Mouse (Mus musculus): Measurements from ENCODE around the gene U2af1l4. TPM values are rescaled to one million over a fixed set of nuclear protein-coding genes. Genes with fewer than 3 reads are reported as not detected.

The U2af1l4 gene
- total RNA-seq, 4 experiments from 2014 or later, result 70.4 to 83.6 (median 73.1) TPM

DNA sequence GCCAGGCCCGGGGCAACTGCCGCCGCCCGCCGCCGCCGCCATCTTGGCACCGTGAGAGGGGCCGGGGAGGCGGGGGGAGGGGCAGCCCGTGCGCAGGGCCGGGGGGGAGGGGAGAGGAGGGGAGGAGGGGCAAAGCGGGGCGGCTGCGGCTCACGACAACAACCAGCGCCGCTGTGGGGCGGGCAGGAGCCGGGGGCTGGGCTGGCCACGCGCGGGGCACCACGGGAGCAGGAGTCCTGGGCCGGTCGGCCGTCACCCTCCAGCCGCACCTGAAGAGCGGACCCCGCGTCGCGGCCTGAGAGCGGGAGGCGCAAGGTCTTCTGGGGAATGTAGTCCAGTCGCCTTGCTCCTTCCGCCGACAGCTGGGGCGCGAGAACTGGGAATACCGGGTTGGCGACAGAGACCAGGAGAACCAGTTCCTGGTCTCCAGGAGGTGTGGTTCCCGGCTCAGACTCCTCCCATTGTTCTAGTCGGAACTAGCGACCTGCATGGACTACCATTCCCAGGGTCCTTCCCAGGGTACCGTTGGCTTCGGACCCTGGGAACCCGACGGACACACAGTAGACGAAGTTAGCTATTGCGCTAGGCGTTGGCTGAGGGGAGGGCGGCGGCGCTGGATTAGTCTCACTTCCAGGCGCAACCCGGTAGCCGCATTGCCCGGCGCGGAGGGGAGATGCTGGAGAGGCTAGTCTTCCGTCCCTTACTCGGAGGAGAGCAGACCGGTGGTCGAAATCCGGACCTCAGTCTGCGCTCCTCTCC is 25.8 kb downstream of the U2af1l4 start, which contains the start of gene Kmt2b:
Gene Kmt2b, minus strand, starts transcription at position 51 of the 759 bp plus-strand sequence.
- peak; percentile 98 for DNase-seq

DNA sequence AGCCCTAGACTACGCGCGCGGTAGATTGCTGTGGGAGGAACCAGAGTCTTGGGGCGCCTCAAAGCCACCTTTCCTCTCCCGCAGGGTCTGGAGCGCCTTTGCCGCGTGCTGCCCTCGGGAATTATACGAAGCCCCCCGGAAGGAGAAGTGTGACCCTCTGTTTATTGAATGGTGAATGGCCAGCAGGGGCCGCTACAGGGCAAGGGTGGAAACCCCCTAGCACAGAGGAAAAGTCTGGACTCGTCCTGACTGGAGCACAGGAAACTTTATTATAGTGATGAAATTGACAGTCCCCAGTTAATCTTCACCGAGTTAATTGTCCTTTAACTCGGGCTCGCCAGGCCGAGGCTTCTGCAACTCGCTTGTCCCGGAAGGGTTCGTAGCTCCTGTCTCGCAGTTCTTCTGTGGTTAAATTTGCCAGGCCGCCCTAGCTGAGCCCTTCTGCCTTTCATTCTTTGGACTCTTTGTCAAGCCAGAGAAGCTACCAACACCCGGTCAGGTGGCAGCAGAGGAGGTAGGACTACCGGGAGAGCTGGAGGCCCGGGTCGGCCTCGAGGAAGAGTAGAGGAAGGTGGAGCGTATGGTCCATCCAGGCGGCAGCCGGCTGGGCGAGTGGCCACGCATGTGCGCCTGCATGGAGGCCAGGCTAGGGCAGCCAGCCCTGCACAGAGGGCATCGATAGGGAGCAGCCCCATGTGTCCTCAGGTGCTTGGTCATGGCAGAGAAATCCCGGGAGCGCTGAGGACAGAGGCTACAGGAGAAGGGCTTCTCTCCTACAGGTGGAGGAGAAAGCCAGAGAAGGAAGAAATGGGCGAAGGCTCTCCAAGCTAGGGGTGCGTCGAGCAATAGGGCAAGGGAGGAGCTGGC is 26.6 kb downstream of the U2af1l4 start:
- peak; percentile 79 for DNase-seq

DNA sequence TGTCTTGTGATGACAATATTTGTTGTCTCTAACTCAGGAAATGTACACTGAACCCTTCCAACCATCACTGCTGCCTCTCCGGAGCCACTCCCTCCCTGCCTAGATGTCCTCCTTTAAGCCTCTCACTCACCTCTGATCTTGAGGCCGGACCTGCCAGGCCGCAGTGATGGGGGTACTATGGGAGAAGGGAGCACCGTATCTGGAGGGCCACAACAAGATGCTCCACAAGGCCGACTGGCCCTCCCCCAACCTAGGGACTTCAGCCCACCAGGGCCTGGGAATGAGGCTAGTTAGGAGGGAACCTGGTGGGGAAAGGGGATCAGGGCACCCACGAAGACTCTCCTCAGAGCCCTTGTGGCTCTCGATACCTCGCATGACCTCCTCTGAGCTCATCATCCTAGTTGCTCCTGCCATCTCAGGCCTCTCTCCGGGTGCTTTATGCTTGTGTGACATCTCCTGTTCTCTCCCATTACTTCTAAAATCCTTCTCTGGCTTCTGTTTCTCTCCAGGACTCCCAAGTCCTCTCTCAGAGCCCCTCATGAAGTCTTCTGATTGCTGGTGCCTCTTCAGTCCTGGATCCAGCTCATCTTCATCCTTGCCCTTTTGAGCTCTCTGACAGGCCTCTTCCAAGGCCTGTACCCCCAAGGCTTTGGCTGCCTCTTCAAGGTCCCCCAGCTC is 28.0 kb downstream of the U2af1l4 start:
- DNase-seq, result no peak

DNA sequence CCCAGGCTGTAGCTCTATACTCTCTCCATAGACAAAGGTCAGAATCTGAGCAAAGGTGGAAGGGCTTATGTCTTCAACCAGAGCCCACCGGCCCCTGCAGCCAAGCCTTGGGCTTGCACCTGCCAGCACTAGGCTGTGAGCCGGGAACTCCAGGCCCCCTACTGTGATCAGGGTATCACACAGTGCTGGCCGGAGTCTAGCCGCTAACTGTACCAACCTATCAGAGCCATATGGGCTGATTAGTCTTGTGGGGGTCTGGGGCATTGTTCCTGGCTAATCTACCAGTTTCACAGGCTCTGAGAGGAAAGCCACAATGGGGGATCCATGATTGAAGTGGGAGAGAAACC is 28.5 kb downstream of the U2af1l4 start:
- DNase-seq, result no peak

DNA sequence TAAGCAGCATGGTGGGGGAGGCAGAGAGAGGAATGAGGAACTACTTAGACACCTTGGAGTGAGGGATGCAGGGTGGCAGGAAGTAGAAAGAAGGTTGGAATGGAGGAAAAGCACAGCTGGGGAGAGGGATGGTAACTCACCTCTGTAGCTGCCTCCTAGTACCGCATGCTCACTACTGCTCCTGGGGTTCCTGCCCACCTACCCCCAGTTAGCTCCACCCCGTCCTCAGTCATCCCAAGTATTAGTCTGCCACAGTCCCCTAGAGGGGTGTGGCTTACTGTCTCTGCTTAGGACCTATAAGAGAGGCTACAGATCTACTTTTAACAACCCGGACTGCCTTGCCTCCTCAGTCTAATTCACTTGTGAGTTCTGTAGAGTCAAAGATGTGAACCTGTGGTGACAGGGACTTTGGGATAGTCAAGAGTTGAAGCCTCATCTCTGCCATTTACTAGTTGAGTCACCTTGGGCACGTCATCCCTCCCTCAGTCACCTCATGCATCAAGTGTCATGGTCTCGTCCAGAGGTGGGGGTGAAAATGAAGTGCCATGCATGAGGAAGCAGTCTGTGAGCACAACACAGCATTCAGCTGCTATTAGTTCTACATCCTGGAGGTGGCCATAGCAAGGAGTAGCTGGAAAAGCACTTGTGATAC is 29.8 kb downstream of the U2af1l4 start:
- DNase-seq, result no peak

DNA sequence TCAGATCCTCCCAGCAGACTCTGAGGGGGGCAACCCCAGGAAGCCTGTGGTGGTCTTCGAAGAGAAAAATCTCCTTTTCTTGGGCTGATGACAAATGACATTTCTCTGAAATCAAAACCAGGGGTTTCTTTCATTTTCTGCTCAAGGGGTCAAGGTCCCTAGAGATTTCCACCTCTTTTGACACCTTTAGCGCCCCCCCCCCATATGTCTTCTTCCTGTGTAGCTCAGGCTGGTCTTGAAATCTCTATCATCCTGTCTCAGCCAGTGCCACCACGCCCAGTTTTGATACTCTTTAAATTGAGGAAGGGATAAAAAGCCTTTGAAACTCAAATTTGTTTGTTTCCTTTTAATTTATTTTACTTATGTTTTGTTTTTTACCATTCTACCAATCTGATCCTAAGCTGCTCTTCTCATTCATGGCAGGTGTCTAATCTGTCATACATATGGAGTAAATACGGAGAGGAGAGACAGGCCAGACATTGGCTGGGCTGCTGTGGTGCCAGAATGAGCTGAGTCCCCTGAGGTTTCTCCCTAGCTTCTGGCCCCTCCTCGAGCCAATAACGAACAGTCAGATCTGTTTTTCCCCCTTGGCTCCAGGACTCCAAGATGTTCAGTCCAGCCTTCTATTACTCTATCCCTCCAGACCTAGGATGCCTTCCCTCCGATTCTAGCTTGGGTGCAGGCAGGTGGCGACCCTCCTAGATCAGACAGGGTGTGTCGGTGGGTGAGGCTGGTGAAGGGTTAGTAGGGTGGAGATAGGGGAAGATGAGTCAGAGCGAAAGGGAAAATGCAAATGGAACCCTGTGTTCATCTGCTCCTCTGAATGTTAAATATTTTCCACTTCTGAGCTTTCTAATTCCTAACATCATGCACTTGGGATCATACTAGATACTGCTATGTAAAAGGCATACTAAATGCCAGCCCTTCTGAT is 30.7 kb downstream of the U2af1l4 start:
- DNase-seq, result no peak

DNA sequence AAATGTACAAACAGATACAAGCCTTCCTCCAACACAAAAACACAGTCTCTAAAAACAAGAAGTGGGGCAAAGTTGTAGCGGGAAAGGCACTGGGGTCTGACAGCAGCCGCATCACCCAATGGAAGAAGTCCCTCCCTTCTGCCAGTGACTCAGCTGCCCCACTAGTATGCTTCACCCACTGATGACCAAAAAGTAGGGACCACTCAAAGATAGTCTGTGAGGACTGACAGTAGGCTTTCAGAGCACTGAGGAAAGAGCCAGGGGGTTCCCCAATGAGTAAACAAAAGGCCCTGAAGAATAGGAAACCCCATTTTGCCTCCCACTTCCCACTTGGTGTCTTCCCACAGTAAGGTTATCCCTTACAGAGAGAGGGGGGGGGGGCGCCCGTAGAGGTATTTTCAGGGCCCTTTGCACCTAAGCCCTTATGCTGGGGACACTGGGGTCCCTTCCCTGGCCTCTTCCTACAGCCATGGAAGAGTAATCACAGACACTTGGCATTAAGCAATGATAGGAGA is 31.5 kb downstream of the U2af1l4 start:
- no peak for DNase-seq

DNA sequence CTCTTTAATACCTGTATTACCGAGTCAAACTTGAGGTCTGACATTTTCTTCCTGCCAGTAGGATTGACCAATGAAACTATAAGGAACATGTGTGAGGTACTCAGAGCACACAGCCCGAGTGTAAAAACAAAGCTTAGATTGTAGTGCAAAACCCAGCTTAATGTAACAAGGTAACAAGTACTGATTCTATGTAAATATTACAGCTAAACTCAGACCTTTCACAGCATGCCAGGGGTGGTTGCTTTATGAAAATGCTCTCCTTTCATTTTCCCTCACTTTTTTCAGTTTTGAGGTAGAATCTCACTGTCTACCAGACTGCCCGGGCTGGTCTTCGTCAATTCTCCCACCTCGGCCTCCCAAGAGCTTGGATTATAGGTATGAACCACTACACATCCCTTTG is 33.0 kb downstream of the U2af1l4 start:
- DNase-seq, result no peak

DNA sequence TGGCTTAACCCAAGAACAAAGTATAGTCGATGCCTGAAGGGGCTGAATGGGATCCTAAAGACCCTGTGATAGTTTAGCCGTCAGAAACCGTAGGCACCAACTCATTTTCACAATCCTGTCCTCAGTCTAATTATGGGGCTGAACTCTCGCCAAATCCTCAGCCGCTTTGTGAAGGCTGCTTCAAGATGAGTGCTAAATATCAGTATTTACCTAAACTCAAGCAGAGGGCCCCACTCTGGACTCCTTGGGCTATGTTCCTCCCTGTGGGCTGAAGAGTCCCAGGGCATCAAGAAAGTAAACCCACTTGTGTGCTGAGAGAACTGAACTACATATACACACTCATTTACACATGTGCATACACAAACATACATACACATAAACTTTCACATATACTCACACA is 33.7 kb downstream of the U2af1l4 start:
- DNase-seq, result no peak

DNA sequence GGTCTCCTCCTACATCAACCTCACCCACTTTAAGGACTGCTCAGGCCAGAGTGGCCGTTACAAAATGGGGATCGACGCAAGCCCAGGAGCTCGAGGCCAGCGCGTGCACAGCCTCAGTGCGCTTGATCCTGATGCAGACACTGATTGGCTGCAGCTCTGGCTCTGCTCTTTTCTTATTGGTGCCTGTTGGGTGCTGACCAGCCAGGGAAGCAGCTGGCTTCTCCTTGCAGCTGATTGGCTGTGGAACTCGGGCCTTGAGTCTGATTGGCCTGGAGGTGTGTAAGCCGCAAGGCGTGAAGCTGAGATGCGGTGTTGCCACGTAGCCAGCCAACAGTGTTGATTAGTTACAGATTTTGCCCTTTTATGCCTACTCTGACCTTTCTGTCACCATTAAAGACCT is 35.7 kb downstream of the U2af1l4 start, which contains the start of gene Zbtb32:
Gene Zbtb32, minus strand, starts transcription at position 124 of the 400 bp plus-strand sequence.
- DNase-seq, result no peak

DNA sequence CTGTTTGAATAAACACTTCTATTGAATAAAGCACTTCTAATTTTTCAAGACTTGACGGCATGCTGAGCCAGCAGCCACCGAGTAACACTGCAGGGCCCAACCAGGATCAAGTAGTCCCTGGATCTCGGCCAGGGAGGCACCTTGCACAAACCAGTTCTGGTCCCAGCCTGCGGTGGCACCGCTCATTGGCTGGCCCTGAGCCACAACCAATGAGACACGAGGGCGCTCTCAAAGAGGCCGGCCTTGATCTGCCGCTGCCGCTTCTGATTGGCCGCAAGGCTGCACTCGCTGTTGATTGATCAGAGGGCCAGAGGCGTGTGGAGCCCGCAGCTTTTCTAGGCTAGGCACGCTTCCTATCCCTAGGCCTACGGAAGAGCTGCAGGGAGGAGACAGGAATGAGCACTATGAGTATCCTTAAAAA is 36.8 kb downstream of the U2af1l4 start:
- peak; percentile 92 for DNase-seq

DNA sequence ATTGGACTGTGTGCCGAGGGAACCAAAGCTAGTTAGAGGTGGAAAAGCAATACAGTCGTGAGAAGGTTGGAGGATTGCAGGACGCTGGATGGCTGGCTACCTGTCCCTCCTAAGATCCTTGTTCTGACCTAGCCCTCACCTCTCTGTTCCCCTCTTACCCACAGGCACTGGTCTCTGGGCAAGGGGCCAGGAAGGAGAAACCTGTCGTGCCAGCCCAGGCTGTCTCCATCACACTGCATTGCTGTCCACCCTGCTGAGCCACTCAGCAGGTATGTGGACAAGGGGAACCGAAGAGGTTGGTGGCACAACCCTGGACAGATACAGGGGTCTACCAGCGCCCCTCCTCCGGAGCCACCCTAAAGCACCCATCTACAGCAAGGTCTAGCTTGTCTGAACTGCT is 37.5 kb downstream of the U2af1l4 start:
- DNase-seq, result no peak

DNA sequence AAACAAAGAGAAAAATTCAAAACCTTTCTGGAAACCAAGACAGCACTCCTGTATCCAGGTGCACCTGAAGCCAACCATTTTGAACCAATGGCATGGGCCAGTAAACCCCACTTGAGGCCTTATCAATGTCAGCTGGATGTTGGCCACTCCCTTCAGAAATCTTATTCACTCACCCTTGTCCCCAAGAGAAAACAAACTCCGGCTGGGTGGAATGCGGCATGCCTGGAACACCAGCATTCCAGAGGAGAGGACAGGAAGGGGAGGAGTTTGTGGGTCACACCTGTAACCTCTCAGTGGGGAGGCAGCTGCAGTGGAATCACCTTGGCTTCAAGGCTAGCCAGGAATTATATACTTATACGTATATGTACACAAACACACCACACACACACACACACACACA is 39.5 kb downstream of the U2af1l4 start:
- DNase-seq, result no peak

DNA sequence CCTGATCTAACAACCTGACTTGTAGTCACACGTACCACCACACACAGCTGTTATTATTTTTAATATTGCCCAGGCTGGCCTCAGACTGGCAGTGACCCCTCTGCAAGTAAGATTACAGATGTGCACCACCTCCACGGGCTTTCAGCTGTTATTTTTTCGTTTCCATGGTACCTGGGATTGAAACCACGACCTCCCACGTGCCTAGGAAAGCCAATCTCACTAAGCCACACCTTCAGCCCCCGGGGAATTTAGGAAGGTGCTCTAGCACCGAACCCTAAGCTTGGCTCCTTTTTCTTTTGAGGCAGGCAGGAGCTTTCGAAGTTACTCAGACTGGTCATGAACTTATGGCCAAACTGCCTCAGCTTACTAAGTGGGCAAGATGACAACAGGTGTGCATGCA is 41.3 kb downstream of the U2af1l4 start:
- DNase-seq, result no peak

DNA sequence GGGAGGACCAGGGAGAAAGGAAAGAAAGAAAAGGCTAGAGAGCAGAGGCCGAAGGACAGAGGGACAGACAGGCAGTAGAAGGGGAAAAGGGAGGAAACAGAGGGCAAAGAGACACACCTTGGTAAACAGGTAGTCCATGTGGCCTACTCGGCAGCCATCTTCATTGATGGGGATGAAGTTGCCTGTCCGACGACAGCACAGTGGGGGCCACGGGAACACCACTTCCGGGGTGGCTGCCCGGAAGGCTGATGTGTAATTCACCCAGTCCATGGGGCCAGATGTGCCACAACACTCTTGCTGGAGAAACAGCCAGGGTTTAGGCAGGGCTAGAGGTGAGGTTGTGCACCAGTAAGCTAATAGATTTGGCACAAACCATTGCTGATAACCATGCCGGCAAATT is 41.8 kb downstream of the U2af1l4 start:
- DNase-seq, result no peak

DNA sequence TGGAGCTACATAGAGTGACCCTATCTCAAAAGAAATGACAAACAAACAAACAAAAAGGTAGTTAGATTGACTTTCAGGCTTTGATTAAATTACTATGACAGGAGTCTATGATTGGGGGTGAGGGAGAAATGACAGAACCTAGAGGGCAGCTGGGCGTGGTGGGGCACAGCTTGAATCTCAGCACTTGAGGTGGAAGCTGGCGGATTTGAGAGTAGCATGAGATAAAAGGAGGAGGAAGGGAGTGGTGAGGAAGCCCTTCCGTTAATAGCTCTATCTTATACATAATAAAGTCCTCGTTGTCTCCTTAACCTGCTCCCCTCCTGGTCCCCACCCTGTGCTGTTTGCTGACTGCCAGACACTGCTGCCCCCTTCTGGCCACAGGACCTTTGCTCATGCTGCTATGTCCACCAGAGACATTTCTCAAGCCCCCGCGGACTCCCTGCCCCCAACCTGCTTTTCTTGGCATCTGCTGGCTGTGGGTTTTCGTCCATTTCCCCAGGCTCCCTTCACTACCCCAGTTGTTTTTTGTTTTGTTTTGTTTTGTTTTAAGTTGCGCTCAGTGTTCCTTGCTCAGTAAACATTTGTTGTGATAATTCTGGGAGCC is 44.7 kb downstream of the U2af1l4 start:
- no peak for DNase-seq

DNA sequence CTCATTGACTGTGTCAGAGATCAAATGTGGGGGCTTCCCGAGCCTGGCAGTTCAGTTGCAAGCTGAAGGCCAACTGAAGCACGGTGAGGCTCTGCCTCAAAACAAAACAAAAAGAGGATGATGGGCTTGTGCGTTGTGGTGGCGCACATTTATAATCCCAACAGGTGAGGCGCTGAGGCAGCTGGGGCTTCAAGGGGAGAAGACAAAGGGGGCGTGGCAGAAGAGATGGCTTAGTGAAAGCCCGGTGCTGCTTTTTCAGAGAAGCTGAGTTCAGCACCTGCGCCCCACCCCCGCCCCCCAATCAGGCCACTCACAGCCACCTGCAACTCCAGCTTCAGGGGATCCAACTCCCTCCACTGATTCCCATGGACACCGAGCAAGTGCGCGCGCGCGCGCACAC is 45.4 kb downstream of the U2af1l4 start:
- DNase-seq, result no peak

DNA sequence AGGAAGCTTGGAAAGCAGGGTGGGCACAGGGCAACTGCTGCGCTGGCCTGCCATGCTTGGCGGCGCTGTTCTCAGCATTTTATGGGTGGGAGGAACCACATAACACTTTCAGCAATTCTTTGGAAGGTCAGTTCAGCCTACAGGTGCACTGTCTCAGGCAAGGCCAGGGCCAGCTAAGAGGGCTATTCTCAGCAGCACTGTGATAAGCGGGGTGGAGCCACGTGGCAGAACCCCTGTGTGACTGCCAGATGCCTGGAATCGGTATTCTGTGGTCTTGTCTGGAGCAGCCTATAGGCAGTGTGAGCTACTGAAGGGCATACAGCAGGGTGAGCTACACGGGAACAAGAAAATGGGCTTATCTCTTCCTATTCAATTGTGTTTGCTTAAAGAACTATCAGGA is 46.9 kb downstream of the U2af1l4 start:
- no peak for DNase-seq

DNA sequence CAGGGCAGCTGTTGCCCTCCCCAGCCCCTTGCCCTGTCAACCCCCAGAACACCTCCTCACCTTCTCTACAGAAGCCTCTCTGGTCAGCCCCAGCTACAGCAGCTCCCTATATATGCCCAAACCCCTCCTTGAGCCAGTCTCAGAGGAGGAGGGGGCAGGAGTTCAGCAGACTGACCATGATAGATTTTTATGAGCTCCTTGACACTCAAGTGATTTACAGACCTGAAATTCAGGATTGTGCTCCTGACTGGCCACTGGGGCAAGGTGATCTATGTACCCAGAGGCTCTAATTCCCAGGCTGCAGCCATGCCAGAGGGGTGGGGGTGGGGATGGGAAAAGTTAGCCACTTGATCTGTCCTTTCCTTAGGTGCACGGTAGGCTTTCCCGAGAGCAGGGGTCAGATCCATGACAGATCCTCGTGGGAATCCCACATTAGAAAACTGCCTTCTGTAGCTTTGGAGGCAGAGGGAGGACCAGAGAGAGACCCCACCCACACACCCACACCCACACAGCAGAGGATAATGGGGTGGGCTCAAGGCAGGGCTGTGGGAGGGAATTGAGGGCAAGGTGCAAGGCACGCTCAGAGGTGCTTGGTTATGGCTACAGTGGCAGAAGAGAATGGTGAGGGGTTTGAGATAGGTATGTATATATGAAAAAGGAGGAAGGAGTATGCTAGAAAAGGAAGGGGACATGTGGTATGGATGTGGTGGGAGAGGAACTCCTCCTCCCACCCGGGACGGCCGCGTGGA is 49.7 kb downstream of the U2af1l4 start, which contains the start of gene Upk1a:
Gene Upk1a, minus strand, starts transcription at position 194 of the 749 bp plus-strand sequence.
- DNase-seq, result no peak
